8 mouse cellular contexts compared by ENCODE assay signal in the genomic region with DNA sequence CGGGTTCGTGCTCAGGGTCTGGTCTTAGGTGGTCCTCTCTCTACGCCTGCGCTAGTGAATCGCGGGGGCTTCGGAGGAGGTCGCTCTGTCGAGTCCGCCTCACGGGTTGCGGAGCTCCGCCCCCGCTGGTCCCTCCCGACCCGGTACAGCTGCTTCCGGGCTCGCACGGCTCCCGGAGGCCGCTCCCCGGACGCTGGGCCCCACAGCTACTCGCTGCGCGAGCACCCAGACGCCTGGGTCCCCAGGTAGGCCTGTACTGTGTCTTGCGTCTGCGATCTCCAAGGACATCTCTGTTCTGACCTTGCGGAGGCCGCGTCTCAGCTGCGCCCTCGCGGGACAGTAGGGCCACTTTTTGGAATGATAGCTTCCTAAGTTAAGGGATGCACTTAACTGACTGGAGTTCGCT. TPM values are rescaled to one million over a fixed set of nuclear protein-coding genes. Genes with fewer than 3 reads are reported as not detected.
DNase-seq lines count a peak whose midpoint lies in the region; ATAC-seq and TF ChIP-seq lines count a peak whose summit lies in the region.

A gene (plus strand): TSS at position 168 of the 406 bp plus-strand sequence.

- no peak for TF ChIP-seq EP300 in stomach, postnatal 0 days (optimal IDR thresholded peaks at IDR 0.05)

- peaks cover 22% of the 10 kb centered on the region for H3K36me3 ChIP-seq in heart, embryonic 15.5 days
- H3K36me3 ChIP-seq in liver, embryonic 16.5 days (ENCODE audit: control insufficient read depth, insufficient read depth): peaks cover 6% of the 10 kb centered on the region; the same call in 1 of the 2 replicates
- H3K36me3 ChIP-seq in neural tube, embryonic 12.5 days: peaks cover 17% of the 10 kb centered on the region
- H3K36me3 ChIP-seq in stomach, postnatal 0 days (ENCODE audit: control insufficient read depth, insufficient read depth, low read length): no peaks in the 10 kb centered on the region; the same call in none of the 2 replicates

- peak within 1 kb of the TSS; percentile 88 for H3K27ac ChIP-seq in bone marrow macrophage, adult 2 months (ENCODE audit: insufficient read depth, low read depth, low read length)
- peak within 1 kb of the TSS; percentile 94 for H3K27ac ChIP-seq in heart, embryonic 15.5 days
- peak within 1 kb of the TSS; percentile 92 for H3K27ac ChIP-seq in liver, embryonic 16.5 days (ENCODE audit: low read length)
- H3K27ac ChIP-seq in neural tube, embryonic 12.5 days: peak within 1 kb of the TSS; percentile 17; the same call in 1 of the 2 replicates
- peak within 1 kb of the TSS; percentile 87 for H3K27ac ChIP-seq in stomach, postnatal 0 days (replicated peaks)

- under 1% methylated on average over 36 of the region's 36 CpGs for WGBS in heart, embryonic 15.5 days
- WGBS in liver, embryonic 16.5 days (ENCODE audit: insufficient replicate concordance): 0% methylated on average over 36 of the region's 36 CpGs
- under 1% methylated on average over 36 of the region's 36 CpGs for WGBS in neural tube, embryonic 12.5 days
- WGBS in stomach, postnatal 0 days: under 1% methylated on average over 34 of the region's 36 CpGs

- DNase-seq in CD4-positive, CD25-positive, alpha-beta regulatory T cell, adult 2 months (ENCODE audit: low read depth, low spot score): peak; percentile 86
- DNase-seq in kidney, postnatal 14 days: peak; percentile 85
- DNase-seq in stomach, postnatal 0 days (ENCODE audit: low spot score): peak; percentile 90

- TF ChIP-seq POLR2A in bone marrow macrophage, adult 2 months (IDR thresholded peaks at IDR 0.05; ENCODE audit: borderline replicate concordance, low read depth, low read length): no peak

- H3K4me1 ChIP-seq in bone marrow macrophage, adult 2 months (ENCODE audit: control insufficient read depth, insufficient read depth, low read length): peaks cover 20% of the 10 kb centered on the region
- peaks cover 36% of the 10 kb centered on the region for H3K4me1 ChIP-seq in heart, embryonic 15.5 days (replicated peaks)
- H3K4me1 ChIP-seq in liver, embryonic 16.5 days (ENCODE audit: control insufficient read depth, low read depth, low read length): peaks cover 31% of the 10 kb centered on the region
- H3K4me1 ChIP-seq in neural tube, embryonic 12.5 days: peaks cover 31% of the 10 kb centered on the region
- H3K4me1 ChIP-seq in stomach, postnatal 0 days (replicated peaks; ENCODE audit: control insufficient read depth, insufficient read depth): peaks cover 3% of the 10 kb centered on the region; the same call in 1 of the 2 replicates

- peak within 1 kb of the TSS; percentile 80 for H3K4me3 ChIP-seq in bone marrow macrophage, adult 2 months (ENCODE audit: insufficient read depth, low read length)
- H3K4me3 ChIP-seq in heart, embryonic 15.5 days: peak within 1 kb of the TSS; percentile 86
- peak within 1 kb of the TSS; percentile 78 for H3K4me3 ChIP-seq in liver, embryonic 16.5 days (ENCODE audit: low read depth, low read length)
- H3K4me3 ChIP-seq in neural tube, embryonic 12.5 days: peak within 1 kb of the TSS; percentile 60
- peak within 1 kb of the TSS; percentile 61 for H3K4me3 ChIP-seq in stomach, postnatal 0 days (ENCODE audit: low read depth, low read length)

- H3K9me3 ChIP-seq in heart, embryonic 15.5 days (replicated peaks): no peaks in the 10 kb centered on the region
- H3K9me3 ChIP-seq in liver, embryonic 16.5 days (replicated peaks; ENCODE audit: control insufficient read depth, low read length): no peaks in the 10 kb centered on the region
- no peaks in the 10 kb centered on the region for H3K9me3 ChIP-seq in neural tube, embryonic 12.5 days
- no peaks in the 10 kb centered on the region for H3K9me3 ChIP-seq in stomach, postnatal 0 days (ENCODE audit: control insufficient read depth, low read length)

- peak within 1 kb of the TSS; percentile 84 for H3K9ac ChIP-seq in heart, embryonic 15.5 days
- peak within 1 kb of the TSS; percentile 81 for H3K9ac ChIP-seq in liver, embryonic 16.5 days (ENCODE audit: low read depth, low read length)
- H3K9ac ChIP-seq in neural tube, embryonic 12.5 days: peak within 1 kb of the TSS; percentile 84
- H3K9ac ChIP-seq in stomach, postnatal 0 days (ENCODE audit: low read length): peak within 1 kb of the TSS; percentile 77

- no peak for TF ChIP-seq CTCF in bone marrow macrophage, adult 2 months (IDR thresholded peaks at IDR 0.05; ENCODE audit: low read depth, low read length)
- 0 out of 2 replicates have a peak, but pooled peaks have one; percentile 2 for TF ChIP-seq CTCF in stomach, postnatal 0 days (IDR thresholded peaks at IDR 0.05; ENCODE audit: low read depth)

- no peaks in the 10 kb centered on the region for H3K27me3 ChIP-seq in heart, embryonic 15.5 days
- no peaks in the 10 kb centered on the region for H3K27me3 ChIP-seq in liver, embryonic 16.5 days (ENCODE audit: control insufficient read depth, insufficient read depth, low read depth, low read length)
- no peaks in the 10 kb centered on the region for H3K27me3 ChIP-seq in neural tube, embryonic 12.5 days (replicated peaks)
- H3K27me3 ChIP-seq in stomach, postnatal 0 days (ENCODE audit: control insufficient read depth, insufficient read depth, low read length): no peaks in the 10 kb centered on the region

- peak; percentile 80 for ATAC-seq in erythroid progenitor cell, adult 5-6 weeks (replicated peaks; ENCODE audit: low FRiP score, poor library complexity, severe bottlenecking)
- peak; percentile 63 for ATAC-seq in heart, embryonic 15.5 days (replicated peaks; ENCODE audit: insufficient number of reproducible peaks, insufficient read depth, low FRiP score, low read depth)
- peak; percentile 71 for ATAC-seq in liver, embryonic 16.5 days (ENCODE audit: low read depth)
- ATAC-seq in neural tube, embryonic 12.5 days (ENCODE audit: low FRiP score, low read depth): peak; percentile 18; the same call in 1 of the 2 replicates
- peak; percentile 63 for ATAC-seq in stomach, postnatal 0 days (ENCODE audit: low FRiP score, low TSS enrichment)

- H3K4me2 ChIP-seq in heart, embryonic 15.5 days: peak within 1 kb of the TSS; percentile 86
- H3K4me2 ChIP-seq in liver, embryonic 16.5 days (ENCODE audit: low read depth, low read length): peak within 1 kb of the TSS; percentile 89
- H3K4me2 ChIP-seq in neural tube, embryonic 12.5 days (replicated peaks): peak within 1 kb of the TSS; percentile 82
- H3K4me2 ChIP-seq in stomach, postnatal 0 days (replicated peaks; ENCODE audit: low read depth): peak within 1 kb of the TSS; percentile 85

RNA-seq across cellular contexts. Expression of the gene that starts here (rescaled TPM):
- 29.2 and 30.4 TPM in 2 replicates for polyA plus RNA-seq in bone marrow macrophage, adult 2 months (2012; ENCODE audit: insufficient read depth, insufficient read length, missing spikeins)
- not detected in 2 replicates for total RNA-seq in erythroid progenitor cell, adult 5-6 weeks (2015; ENCODE audit: low replicate concordance)
- total RNA-seq in erythroid progenitor cell, adult 5-6 weeks (2017; ENCODE audit: low replicate concordance): 1.7 and 1.8 TPM in 2 replicates
- 10.1 and 11.2 TPM in 2 replicates for polyA plus RNA-seq in heart, embryonic 15.5 days (2015; fragmentation: Nextera tagmentation; extraction: Ambion mirVana)
- 2.7 TPM in 2 replicates for polyA plus RNA-seq in liver, embryonic 16.5 days (2015; fragmentation: Nextera tagmentation; extraction: Ambion mirVana)
- 6.1 and 7.8 TPM in 2 replicates for polyA plus RNA-seq in neural tube, embryonic 12.5 days (2016; fragmentation: Nextera tagmentation; extraction: Ambion mirVana)
- 14.4 and 15.5 TPM in 2 replicates for polyA plus RNA-seq in stomach, postnatal 0 days (2015; fragmentation: Nextera tagmentation; extraction: Ambion mirVana)

Comparison
In these comparisons a context has a peak if more than half of its experiments do, and no peak if none do; other contexts are left out.
1. Peak in every context shown above with its lines: DNase-seq, ATAC-seq, H3K4me3 ChIP-seq and H3K27ac ChIP-seq.
2. H3K27ac ChIP-seq: peak in every context shown above with its lines; median percentile 94 in heart, embryonic 15.5 days; 92 in liver, embryonic 16.5 days; 88 in bone marrow macrophage, adult 2 months; 87 in stomach, postnatal 0 days; 17 in neural tube, embryonic 12.5 days.
3. ATAC-seq: peak in every context shown above with its lines; median percentile 80 in erythroid progenitor cell, adult 5-6 weeks; 71 in liver, embryonic 16.5 days; 63 in heart, embryonic 15.5 days; 63 in stomach, postnatal 0 days; 18 in neural tube, embryonic 12.5 days.